Mouse (Mus musculus) embryonic fibroblast, embryonic 13.5 days (primary cell): Measurements from ENCODE around the gene Ptprd.

Experiments used
- CTCF ChIP-seq: IDR thresholded peaks from 2 replicates; pipeline ENCODE4 v1.5.1; 2011; ENCODE audit warnings: mild to moderate bottlenecking, control low read depth, low read length, moderate library complexity, borderline replicate concordance; ENCODE audit not compliant: insufficient read depth
- POLR2A ChIP-seq: IDR thresholded peaks from 2 replicates; pipeline ENCODE4 v1.6.1; 2011; ENCODE audit warnings: low read depth, mild to moderate bottlenecking, control low read depth, low read length, moderate library complexity

DNA sequence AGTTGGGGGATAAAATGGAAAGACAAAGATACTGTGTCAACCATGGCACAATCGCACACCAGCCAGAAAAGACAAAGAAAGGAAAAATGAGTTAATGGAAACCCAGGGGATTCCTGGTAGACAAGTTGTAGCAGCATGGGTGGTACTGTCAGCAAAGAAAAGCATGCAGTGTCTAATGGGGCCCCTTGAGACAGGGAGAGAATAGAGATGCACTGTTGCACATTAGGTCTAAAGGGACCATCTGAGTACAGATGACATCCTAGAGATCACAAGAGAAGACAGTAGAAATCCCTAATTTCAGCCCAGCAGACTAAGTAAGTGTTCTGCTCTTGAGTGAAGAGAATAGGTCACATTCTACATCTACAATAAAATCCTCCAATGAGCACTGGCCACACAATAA lies 1993.7 kb downstream of the Ptprd start:
- TF ChIP-seq POLR2A (no peak), CTCF (no peak)
